Mouse (Mus musculus): ENCODE measurements around the gene Rtel1. TPM values are rescaled to one million over a fixed set of nuclear protein-coding genes. Genes with fewer than 3 reads are reported as not detected.

Rtel1 gene
- total RNA-seq, 2 experiments from 2014 or later = 33.0 to 50.3 TPM

DNA sequence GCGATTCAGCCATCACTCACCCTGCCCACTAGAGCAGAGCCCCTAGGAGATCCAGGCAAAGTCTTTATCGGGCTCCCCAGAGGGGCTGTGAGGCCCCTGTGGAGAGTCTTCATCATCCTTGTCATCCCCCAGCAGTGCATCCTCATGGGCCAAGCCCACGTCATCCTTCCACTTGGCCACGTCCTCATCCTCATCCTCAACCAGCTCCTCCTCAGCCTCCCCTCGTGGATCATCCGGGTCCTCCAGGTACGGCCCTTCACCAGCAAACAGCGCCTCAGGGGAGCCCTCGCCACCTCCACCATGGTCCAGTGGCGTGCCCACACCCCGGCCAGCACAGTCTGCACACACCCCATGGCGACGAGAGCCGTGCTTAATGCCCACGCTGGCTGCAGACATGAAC lies 71.5 kb downstream of the Rtel1 start:
- DNase-seq = no peak

GRCm38 (mm10) chr2:181391541-181391940 lies 72.0 kb downstream of the Rtel1 start:
- DNase-seq = no peak

GRCm38 (mm10) chr2:181392600-181393213 lies 73.2 kb downstream of the Rtel1 start:
- peak; percentile 94 for DNase-seq

- DNase-seq = peak; percentile 56
Observed at GRCm38 (mm10) chr2:181394086-181394485, 74.5 kb downstream of the Rtel1 start.

DNA sequence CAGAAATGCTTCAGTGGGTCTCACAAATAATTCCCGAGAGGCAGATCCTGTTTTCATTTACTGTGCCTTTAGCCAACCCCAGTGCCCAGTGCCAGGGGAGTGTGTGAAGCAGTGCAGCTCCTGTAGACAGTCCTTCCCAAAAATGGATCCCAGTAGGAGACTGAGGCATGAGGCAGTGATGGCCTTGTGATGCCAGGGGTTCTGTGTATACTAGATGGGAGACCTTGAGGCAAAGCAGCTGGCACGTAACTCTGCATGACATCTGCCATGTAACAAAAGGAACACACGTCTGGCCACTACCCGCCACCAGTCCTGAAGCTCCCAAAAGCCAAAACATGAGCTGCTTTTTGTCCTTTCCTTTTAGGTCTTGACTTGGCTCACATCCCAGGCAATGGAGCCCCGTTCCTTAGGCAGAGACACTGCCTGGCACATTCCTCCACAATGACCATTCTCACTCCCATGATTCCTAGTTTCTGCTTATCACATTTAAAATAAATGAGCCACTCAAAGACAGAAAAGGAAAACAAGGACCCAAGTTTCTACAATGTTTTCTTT lies 77.7 kb downstream of the Rtel1 start:
- DNase-seq = peak; percentile 47

DNA sequence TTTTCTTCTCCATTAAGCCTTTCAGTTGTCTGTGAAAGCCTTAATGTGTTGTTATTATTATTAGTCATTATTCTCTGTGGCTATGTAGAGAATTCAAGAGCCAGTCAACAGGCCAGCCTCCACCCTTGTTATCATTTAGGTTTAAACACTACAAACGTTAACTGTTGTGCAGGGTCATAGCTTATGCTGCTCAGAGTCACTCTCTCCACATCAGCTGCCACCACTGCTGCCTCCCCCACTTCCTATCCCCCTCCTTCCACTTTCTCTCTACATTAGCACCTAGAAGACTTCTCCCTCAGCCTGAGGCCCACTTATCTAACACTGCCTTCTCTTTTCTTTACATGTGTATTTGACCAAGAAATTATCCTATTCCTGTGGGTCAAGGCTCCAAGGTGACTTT lies 82.0 kb downstream of the Rtel1 start:
- no peak for DNase-seq

GRCm38 (mm10) chr2:181403722-181404121 lies 84.2 kb downstream of the Rtel1 start:
- DNase-seq = no peak

Other genes with a start within 250 kb of the Rtel1 start
- gene Kcnq2, start 184.4 kb upstream of the Rtel1 start, total RNA-seq (2021) = 1 to 10 TPM; 4.2 to 8.1 TPM
- 100 to 1,000 TPM in 1 of 2 experiments, 10 to 100 TPM in 1; 69.0 to 168 TPM for gene Eef1a2, start 162.7 kb upstream of the Rtel1 start, total RNA-seq (2021)
- gene Ppdpf, start 132.5 kb upstream of the Rtel1 start, total RNA-seq (2021) = 10 to 100 TPM; 88.6 to 92.3 TPM
- under 1 TPM; 0.06 to 0.12 TPM for gene Ptk6, start 117.0 kb upstream of the Rtel1 start, total RNA-seq (2021)
- under 1 TPM; 0.30 to 0.36 TPM for gene Srms, start 106.6 kb upstream of the Rtel1 start, total RNA-seq (2021)
- under 1 TPM in 1 of 2 experiments, not detected in 1; 0.30 TPM for gene Fndc11, start 99.7 kb upstream of the Rtel1 start, total RNA-seq (2021)
- gene Helz2, start 77.7 kb upstream of the Rtel1 start, total RNA-seq (2021) = 10 to 100 TPM; 14.8 to 16.3 TPM
- 10 to 100 TPM; 18.1 to 20.7 TPM for gene Gmeb2, start 31.7 kb upstream of the Rtel1 start, total RNA-seq (2021)
- 10 to 100 TPM; 19.1 to 35.7 TPM for gene Stmn3, start 5.2 kb upstream of the Rtel1 start, total RNA-seq (2021)
- 10 to 100 TPM; 26.1 to 37.0 TPM for gene Zgpat, start 45.2 kb downstream of the Rtel1 start, total RNA-seq (2021)
- gene Arfrp1, start 45.7 kb downstream of the Rtel1 start, total RNA-seq (2021) = 10 to 100 TPM; 37.9 to 48.2 TPM
- 10 to 100 TPM in 1 of 2 experiments, 1 to 10 TPM in 1; 8.8 to 19.2 TPM for gene Lime1, start 60.3 kb downstream of the Rtel1 start, total RNA-seq (2021)
- 10 to 100 TPM; 17.2 to 23.6 TPM for gene Zbtb46, start 139.7 kb downstream of the Rtel1 start, total RNA-seq (2021)
- not detected for gene Abhd16b, start 173.5 kb downstream of the Rtel1 start, total RNA-seq (2021)
- 100 to 1,000 TPM in 1 of 2 experiments, 10 to 100 TPM in 1; 95.5 to 108 TPM for gene Tpd52l2, start 177.4 kb downstream of the Rtel1 start, total RNA-seq (2021)
- gene Dnajc5, start 200.7 kb downstream of the Rtel1 start, total RNA-seq (2021) = 10 to 100 TPM; 89.0 to 91.5 TPM